Mouse (Mus musculus) left cerebral cortex, adult 8-10 months (tissue): ENCODE results near the gene Cmtm7. TPM values are rescaled to one million over a fixed set of nuclear protein-coding genes. Genes with fewer than 3 reads are reported as not detected.
"Not testable (repeated sequence)": the region's sequence is repeated elsewhere in the genome, so short reads cannot be mapped to it uniquely, and the experiment has no call there.

Experiments used
- DNase-seq, 2 experiments: peaks; one replicate each; pipeline ENCODE4 v3.0.0; 2022; ENCODE audit warnings: low spot score in 2 of 2
- total RNA-seq, 4 experiments: library from RNA; stranded (reverse); gene quantifications; 2 replicates each; pipeline ENCODE4 v1.2.4; 2022

The Cmtm7 gene
- total RNA-seq, 4 experiments from 2014 or later = 2.7 to 6.4 (median 4.9) TPM

- not testable (repeated sequence) for DNase-seq
These were observed 53.2 kb downstream of the Cmtm7 start for GRCm38 (mm10) chr9:114728432-114728831.

- no peak for DNase-seq
These were observed 54.3 kb downstream of the Cmtm7 start for GRCm38 (mm10) chr9:114727315-114727714.

- no peak for DNase-seq
These were observed 64.9 kb downstream of the Cmtm7 start for GRCm38 (mm10) chr9:114716677-114717331.

GRCm38 (mm10) chr9:114713481-114713880, 68.2 kb downstream of the Cmtm7 start:
- no peak for DNase-seq

GRCm38 (mm10) chr9:114710345-114710744, 71.3 kb downstream of the Cmtm7 start:
- DNase-seq = no peak

GRCm38 (mm10) chr9:114707805-114708204, 73.9 kb downstream of the Cmtm7 start:
- no peak for DNase-seq

Other genes with a start within 250 kb of the Cmtm7 start
- under 1 TPM; 0.46 to 0.67 (median 0.59) TPM for gene Trim71, start 217.5 kb downstream of the Cmtm7 start, total RNA-seq
- gene Cnot10, start 141.7 kb downstream of the Cmtm7 start, total RNA-seq = 10 to 100 TPM; 42.6 to 48.7 (median 45.0) TPM
- 10 to 100 TPM; 84.6 to 87.5 (median 85.9) TPM for gene Dync1li1, start 93.1 kb downstream of the Cmtm7 start, total RNA-seq
- gene Cmtm6, start 50.7 kb downstream of the Cmtm7 start, total RNA-seq = 10 to 100 TPM; 20.0 to 25.7 (median 22.9) TPM
- 1 to 10 TPM; 1.7 to 2.6 (median 2.2) TPM for gene Cmtm8, start 62.3 kb upstream of the Cmtm7 start, total RNA-seq
- gene Gpd1l, start 152.1 kb upstream of the Cmtm7 start, total RNA-seq = 10 to 100 TPM; 77.7 to 91.2 (median 80.0) TPM
- gene Osbpl10, start 196.7 kb upstream of the Cmtm7 start, total RNA-seq = 10 to 100 TPM; 39.9 to 46.4 (median 45.2) TPM
- gene Rps27rt, start 200.9 kb upstream of the Cmtm7 start, total RNA-seq = 10 to 100 TPM in 3 of 4 experiments, 1 to 10 TPM in 1; 9.8 to 44.3 (median 37.3) TPM